Mouse (Mus musculus) limb, embryonic 15.5 days (tissue): ENCODE measurements at regions not wholly inside any gene's neighbourhood (a gene's known extent, or its start where the extent isn't known, plus 50 kb on each side); places are given as distances from the start of the nearest gene placed in this dataset.
A peak's percentile ranks its signal among the peaks of the same experiment; 100 is the strongest.

Experiments
- ATAC-seq: fragments of 200-750 bp; cut with Nextera tagmentation; 2 replicates; pipeline ENCODE4 v1.8.0; 2017; ENCODE audit warnings: low read depth, moderate TSS enrichment; ENCODE audit not compliant: insufficient number of reproducible peaks, low FRiP score, low TSS enrichment
- H3K27ac ChIP-seq: fragments of 300-500 bp; sonication (generic); 2 replicates; pipeline ENCODE4 v1.5.1; 2015; ENCODE audit warnings: moderate library complexity, mild to moderate bottlenecking, inconsistent platforms
- H3K27me3 ChIP-seq: fragments of 300-500 bp; sonication (generic); 2 replicates; pipeline ENCODE4 v1.6.1; 2015; ENCODE audit warnings: inconsistent platforms
- H3K36me3 ChIP-seq: fragments of 300-500 bp; sonication (generic); 2 replicates; pipeline ENCODE4 v1.6.1; 2015; ENCODE audit warnings: inconsistent platforms
- H3K4me1 ChIP-seq: fragments of 300-500 bp; sonication (generic); 2 replicates; pipeline ENCODE4 v1.6.1; 2015; ENCODE audit warnings: inconsistent platforms
- H3K4me2 ChIP-seq: fragments of 300-500 bp; sonication (generic); 2 replicates; pipeline ENCODE4 v1.6.1; 2015; ENCODE audit warnings: mild to moderate bottlenecking, inconsistent platforms
- H3K4me3 ChIP-seq: fragments of 300-500 bp; sonication (generic); 2 replicates; pipeline ENCODE4 v1.5.1; 2015; ENCODE audit warnings: mild to moderate bottlenecking, inconsistent platforms
- H3K9ac ChIP-seq: fragments of 300-500 bp; sonication (generic); 2 replicates; pipeline ENCODE4 v1.6.1; 2015; ENCODE audit warnings: inconsistent platforms
- H3K9me3 ChIP-seq: fragments of 300-500 bp; sonication (generic); 2 replicates; pipeline ENCODE4 v1.6.1; 2016; ENCODE audit warnings: inconsistent platforms
- WGBS: fragments of 180-500 bp; shearing (Covaris S2); methylation state at CpG from one replicate; pipeline ENCODE4 v1.1.7; 2015; 5-methylcytosine and 5-hydroxymethylcytosine counted together

- 56% methylated on average over 2 of the region's 2 CpGs for WGBS
- Histone ChIP-seq H3K4me1 (no peaks in the 10 kb centered on the region), H3K4me3 (no peak overlapping the region), H3K9ac (no peak overlapping the region), H3K9me3 (no peaks in the 10 kb centered on the region), H3K27ac (no peak overlapping the region), H3K36me3 (no peaks in the 10 kb centered on the region), H3K27me3 (no peaks in the 10 kb centered on the region), H3K4me2 (no peak overlapping the region)
- no peak for ATAC-seq
Measured at GRCm38 (mm10) chr14:23237376-23237775, 776.9 kb downstream of the Kcnma1 start.

GRCm38 (mm10) chr14:23198676-23199075, 815.6 kb downstream of the Kcnma1 start:
- H3K27ac ChIP-seq: no peak overlapping the region
- no peaks in the 10 kb centered on the region for H3K9me3 ChIP-seq
- H3K36me3 ChIP-seq: no peaks in the 10 kb centered on the region
- H3K9ac ChIP-seq: no peak overlapping the region
- no peak overlapping the region for H3K4me2 ChIP-seq
- no peak for ATAC-seq
- 74% methylated on average over 3 of the region's 3 CpGs for WGBS
- no peak overlapping the region for H3K4me3 ChIP-seq
- H3K4me1 ChIP-seq: no peaks in the 10 kb centered on the region
- H3K27me3 ChIP-seq: no peaks in the 10 kb centered on the region

- no peak for ATAC-seq
Measured at GRCm38 (mm10) chr14:23194569-23195529, 819.4 kb downstream of the Kcnma1 start.

GRCm38 (mm10) chr14:23192566-23192965, 821.7 kb downstream of the Kcnma1 start:
- H3K27ac ChIP-seq: no peak overlapping the region
- WGBS: 68% methylated on average over 3 of the region's 3 CpGs
- no peak overlapping the region for H3K9ac ChIP-seq
- no peak overlapping the region for H3K4me3 ChIP-seq
- H3K4me2 ChIP-seq: no peak overlapping the region
- H3K36me3 ChIP-seq: no peaks in the 10 kb centered on the region
- H3K4me1 ChIP-seq: no peaks in the 10 kb centered on the region
- no peaks in the 10 kb centered on the region for H3K9me3 ChIP-seq
- no peak for ATAC-seq
- no peaks in the 10 kb centered on the region for H3K27me3 ChIP-seq

More at GRCm38 (mm10) chr14:23194569-23195529, 819.4 kb downstream of the Kcnma1 start:
- no peak overlapping the region for H3K4me3 ChIP-seq
- H3K27me3 ChIP-seq: no peaks in the 10 kb centered on the region
- no peaks in the 10 kb centered on the region for H3K4me1 ChIP-seq
- H3K9me3 ChIP-seq: no peaks in the 10 kb centered on the region
- no peak overlapping the region for H3K4me2 ChIP-seq
- no peak overlapping the region for H3K27ac ChIP-seq
- H3K36me3 ChIP-seq: no peaks in the 10 kb centered on the region
- no peak overlapping the region for H3K9ac ChIP-seq
- 75% methylated on average over 7 of the region's 7 CpGs for WGBS

GRCm38 (mm10) chr14:23185359-23185758, 828.9 kb downstream of the Kcnma1 start:
- Histone ChIP-seq H3K9me3 (no peaks in the 10 kb centered on the region), H3K4me1 (no peaks in the 10 kb centered on the region), H3K27ac (no peak overlapping the region), H3K4me2 (no peak overlapping the region), H3K4me3 (no peak overlapping the region), H3K9ac (no peak overlapping the region), H3K36me3 (no peaks in the 10 kb centered on the region), H3K27me3 (no peaks in the 10 kb centered on the region)
- 64% methylated on average over 6 of the region's 6 CpGs for WGBS
- ATAC-seq: no peak

GRCm38 (mm10) chr14:23169346-23169745, 844.9 kb downstream of the Kcnma1 start:
- Histone ChIP-seq H3K4me3 (no peak overlapping the region), H3K27me3 (no peaks in the 10 kb centered on the region), H3K27ac (no peak overlapping the region), H3K36me3 (no peaks in the 10 kb centered on the region), H3K4me2 (no peak overlapping the region), H3K9ac (no peak overlapping the region), H3K9me3 (no peaks in the 10 kb centered on the region), H3K4me1 (no peaks in the 10 kb centered on the region)
- no peak for ATAC-seq
- WGBS: 74% methylated on average over 14 of the region's 14 CpGs

GRCm38 (mm10) chr14:23160567-23160966, 853.7 kb downstream of the Kcnma1 start:
- H3K4me1 ChIP-seq: no peaks in the 10 kb centered on the region
- no peak overlapping the region for H3K9ac ChIP-seq
- H3K4me3 ChIP-seq: no peak overlapping the region
- no peak overlapping the region for H3K27ac ChIP-seq
- no peak overlapping the region for H3K4me2 ChIP-seq
- no peaks in the 10 kb centered on the region for H3K9me3 ChIP-seq
- WGBS: 65% methylated on average over 1 of the region's 1 CpGs
- no peak for ATAC-seq
- no peaks in the 10 kb centered on the region for H3K36me3 ChIP-seq
- H3K27me3 ChIP-seq: no peaks in the 10 kb centered on the region

- Histone ChIP-seq H3K4me2 (no peak overlapping the region), H3K27ac (no peak overlapping the region), H3K4me1 (no peaks in the 10 kb centered on the region), H3K4me3 (no peak overlapping the region), H3K9ac (no peak overlapping the region), H3K27me3 (no peaks in the 10 kb centered on the region), H3K9me3 (no peaks in the 10 kb centered on the region), H3K36me3 (no peaks in the 10 kb centered on the region)
- no peak for ATAC-seq
Measured at GRCm38 (mm10) chr14:23150431-23150830, 863.9 kb downstream of the Kcnma1 start.

GRCm38 (mm10) chr14:23146981-23147380, 867.3 kb downstream of the Kcnma1 start:
- Histone ChIP-seq H3K9me3 (no peaks in the 10 kb centered on the region), H3K27ac (no peak overlapping the region), H3K27me3 (no peaks in the 10 kb centered on the region), H3K36me3 (no peaks in the 10 kb centered on the region), H3K4me3 (no peak overlapping the region), H3K9ac (no peak overlapping the region), H3K4me2 (no peak overlapping the region), H3K4me1 (no peaks in the 10 kb centered on the region)
- 80% methylated on average over 1 of the region's 1 CpGs for WGBS
- no peak for ATAC-seq

GRCm38 (mm10) chr14:23140385-23140784, 873.9 kb downstream of the Kcnma1 start:
- no peaks in the 10 kb centered on the region for H3K36me3 ChIP-seq
- no peak for ATAC-seq
- 80% methylated on average over 1 of the region's 1 CpGs for WGBS
- H3K27ac ChIP-seq: no peak overlapping the region
- no peaks in the 10 kb centered on the region for H3K4me1 ChIP-seq
- no peaks in the 10 kb centered on the region for H3K9me3 ChIP-seq
- no peak overlapping the region for H3K4me3 ChIP-seq
- no peak overlapping the region for H3K4me2 ChIP-seq
- H3K9ac ChIP-seq: no peak overlapping the region
- no peaks in the 10 kb centered on the region for H3K27me3 ChIP-seq

- ATAC-seq: no peak
- Histone ChIP-seq H3K4me3 (no peak overlapping the region), H3K9ac (no peak overlapping the region), H3K36me3 (no peaks in the 10 kb centered on the region), H3K9me3 (no peaks in the 10 kb centered on the region), H3K27me3 (no peaks in the 10 kb centered on the region), H3K4me2 (no peak overlapping the region), H3K4me1 (peaks cover 7% of the 10 kb centered on the region), H3K27ac (no peak overlapping the region)
- WGBS: 93% methylated on average over 2 of the region's 2 CpGs
Measured at GRCm38 (mm10) chr14:23134723-23135122, 879.6 kb downstream of the Kcnma1 start.

GRCm38 (mm10) chr14:23131736-23132519, 882.4 kb downstream of the Kcnma1 start:
- ATAC-seq: no peak
- 53% methylated on average over 7 of the region's 7 CpGs for WGBS
- no peak overlapping the region for H3K4me3 ChIP-seq
- H3K36me3 ChIP-seq: no peaks in the 10 kb centered on the region
- no peak overlapping the region for H3K9ac ChIP-seq
- no peak overlapping the region for H3K4me2 ChIP-seq
- no peaks in the 10 kb centered on the region for H3K9me3 ChIP-seq
- H3K27me3 ChIP-seq: no peaks in the 10 kb centered on the region
- peaks cover 7% of the 10 kb centered on the region for H3K4me1 ChIP-seq
- 0 out of 2 replicates have a peak overlapping the region, but pooled peaks have one; percentile 27 for H3K27ac ChIP-seq
